Mouse (Mus musculus): Measurements from ENCODE around the gene Smg7. TPM values are rescaled to one million over a fixed set of nuclear protein-coding genes. Genes with fewer than 3 reads are reported as not detected.

Gene Smg7
- total RNA-seq, 2 experiments from 2014 or later: 30.3 to 31.5 TPM

GRCm38 (mm10) chr1:152840343-152840742 lies 62.1 kb downstream of the Smg7 start:
- DNase-seq: no peak

GRCm38 (mm10) chr1:152838841-152839240 lies 63.6 kb downstream of the Smg7 start:
- DNase-seq: no peak

GRCm38 (mm10) chr1:152838026-152838702 lies 64.3 kb downstream of the Smg7 start:
- DNase-seq: no peak

GRCm38 (mm10) chr1:152835061-152835460 lies 67.4 kb downstream of the Smg7 start:
- no peak for DNase-seq

- no peak for DNase-seq
Observed at GRCm38 (mm10) chr1:152832316-152832715, 70.1 kb downstream of the Smg7 start.

- no peak for DNase-seq
Observed at GRCm38 (mm10) chr1:152831619-152832018, 70.8 kb downstream of the Smg7 start.

- no peak for DNase-seq
Observed at GRCm38 (mm10) chr1:152831003-152831402, 71.4 kb downstream of the Smg7 start.

GRCm38 (mm10) chr1:152830054-152830453 lies 72.4 kb downstream of the Smg7 start:
- no peak for DNase-seq

GRCm38 (mm10) chr1:152828637-152829355 lies 73.7 kb downstream of the Smg7 start:
- no peak for DNase-seq

- DNase-seq: no peak
Observed at GRCm38 (mm10) chr1:152828168-152828567, 74.3 kb downstream of the Smg7 start.

- DNase-seq: no peak
Observed at GRCm38 (mm10) chr1:152826446-152826845, 76.0 kb downstream of the Smg7 start.

GRCm38 (mm10) chr1:152824206-152824605 lies 78.2 kb downstream of the Smg7 start:
- DNase-seq: no peak

GRCm38 (mm10) chr1:152821746-152822145 lies 80.7 kb downstream of the Smg7 start:
- no peak for DNase-seq

- no peak for DNase-seq
Observed at GRCm38 (mm10) chr1:152820911-152821695, 81.3 kb downstream of the Smg7 start.

- DNase-seq: no peak
Observed at GRCm38 (mm10) chr1:152819558-152819957, 82.9 kb downstream of the Smg7 start.

- peak; percentile 63 for DNase-seq
Observed at GRCm38 (mm10) chr1:152817794-152818193, 84.7 kb downstream of the Smg7 start.

- no peak for DNase-seq
Observed at GRCm38 (mm10) chr1:152817027-152817769, 85.2 kb downstream of the Smg7 start.

GRCm38 (mm10) chr1:152815265-152815701 lies 87.2 kb downstream of the Smg7 start:
- peak; percentile 36 for DNase-seq

- no peak for DNase-seq
Observed at GRCm38 (mm10) chr1:152810533-152811439, 91.7 kb downstream of the Smg7 start.

- DNase-seq: peak; percentile 26
Observed at GRCm38 (mm10) chr1:152809541-152810252, 92.7 kb downstream of the Smg7 start.

GRCm38 (mm10) chr1:152808392-152808680 lies 94.1 kb downstream of the Smg7 start:
- DNase-seq: no peak

Data from gastrocnemius, postnatal 25 days (tissue).